Mouse (Mus musculus) midbrain, embryonic 14.5 days (tissue): ENCODE data around the gene Ptgis. TPM values are rescaled to one million over a fixed set of nuclear protein-coding genes. Genes with fewer than 3 reads are reported as not detected.

Experiments used
- ATAC-seq: fragments of 200-750 bp; cut with Nextera tagmentation; 2 replicates; pipeline ENCODE4 v1.8.0; 2017; ENCODE audit warnings: moderate number of reproducible peaks, moderate library complexity; ENCODE audit not compliant: low FRiP score, low TSS enrichment
- DNase-seq: peaks from one replicate; pipeline ENCODE4 v3.0.0-alpha.2; 2015
- H3K27ac ChIP-seq: fragments of 300-500 bp; sonication (generic); replicated peaks from 2 replicates; pipeline ENCODE4 v1.5.1; 2014; ENCODE audit warnings: mild to moderate bottlenecking, low read depth, low read length, moderate library complexity
- H3K27me3 ChIP-seq: fragments of 300-500 bp; sonication (generic); 2 replicates; pipeline ENCODE4 v1.6.1; 2014; ENCODE audit warnings: low read length, control low read depth, mixed read lengths; ENCODE audit not compliant: control insufficient read depth, insufficient read depth
- H3K36me3 ChIP-seq: fragments of 300-500 bp; sonication (generic); 2 replicates; pipeline ENCODE4 v1.6.1; 2014; ENCODE audit warnings: low read length, control low read depth; ENCODE audit not compliant: control insufficient read depth, insufficient read depth
- H3K4me1 ChIP-seq: fragments of 300-500 bp; sonication (generic); 2 replicates; pipeline ENCODE4 v1.6.1; 2014; ENCODE audit warnings: mild to moderate bottlenecking, antibody characterized with exemption, low read length, control low read depth; ENCODE audit not compliant: control insufficient read depth, insufficient read depth
- H3K4me2 ChIP-seq: fragments of 300-500 bp; sonication (generic); 2 replicates; pipeline ENCODE4 v1.6.1; 2014; ENCODE audit warnings: mild to moderate bottlenecking, low read length, moderate library complexity
- H3K4me3 ChIP-seq: fragments of 300-500 bp; sonication (generic); replicated peaks from 2 replicates; pipeline ENCODE4 v1.5.1; 2014; ENCODE audit warnings: low read depth, low read length
- H3K9ac ChIP-seq: fragments of 300-500 bp; sonication (generic); replicated peaks from 2 replicates; pipeline ENCODE4 v1.6.1; 2014; ENCODE audit warnings: mild to moderate bottlenecking, low read length, moderate library complexity
- H3K9me3 ChIP-seq: fragments of 300-500 bp; sonication (generic); 2 replicates; pipeline ENCODE4 v1.6.1; 2016; ENCODE audit warnings: low read length, control low read depth, mixed read lengths; ENCODE audit not compliant: control insufficient read depth
- WGBS: fragments of 180-500 bp; shearing (Covaris S2); extraction: QIAGEN DNeasy Blood & Tissue Kit; methylation state at CpG from one replicate; pipeline ENCODE4 v1.1.7; 2014; 5-methylcytosine and 5-hydroxymethylcytosine counted together
- polyA plus RNA-seq: library from polyadenylated mRNA; unstranded; fragments of >200 nt; fragmentation: Nextera tagmentation; extraction: Ambion mirVana; gene quantifications from 2 replicates; pipeline ENCODE4 v1.2.1, GENCODE M21; 2014

Gene Ptgis
- polyA plus RNA-seq, 1 experiment from 2014 or later, result 5.3 TPM

DNA sequence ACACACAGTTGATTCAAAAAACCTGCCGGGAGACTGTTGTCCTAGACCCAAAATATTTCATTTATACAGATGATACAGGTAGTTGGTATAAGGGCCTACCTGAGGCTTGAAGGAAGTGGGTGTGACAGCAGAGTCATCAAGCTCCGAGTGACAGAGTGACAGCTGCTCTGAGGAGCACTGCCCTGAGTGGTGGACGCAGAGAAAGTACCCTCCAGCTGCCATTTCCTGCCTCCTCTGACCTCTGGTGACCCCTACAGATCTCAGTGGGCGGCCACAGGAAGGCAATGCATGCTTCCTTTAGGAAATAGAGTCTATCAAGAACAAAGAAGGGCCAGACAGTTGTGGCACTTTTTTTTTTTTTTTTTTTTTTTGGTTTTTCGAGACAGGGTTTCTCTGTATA, 25.4 kb upstream of the Ptgis start:
- no peaks in the 10 kb centered on the region for H3K9me3 ChIP-seq
- no peak overlapping the region for H3K9ac ChIP-seq
- whole genome bisulfite sequencing, result 64% methylated on average over 4 of the region's 5 CpGs
- H3K27me3 ChIP-seq, result no peaks in the 10 kb centered on the region
- no peak overlapping the region for H3K27ac ChIP-seq
- H3K4me1 ChIP-seq, result no peaks in the 10 kb centered on the region
- ATAC-seq, result no peak
- no peak overlapping the region for H3K4me3 ChIP-seq
- H3K4me2 ChIP-seq, result no peak overlapping the region
- DNase-seq, result no peak
- H3K36me3 ChIP-seq, result no peaks in the 10 kb centered on the region

DNA sequence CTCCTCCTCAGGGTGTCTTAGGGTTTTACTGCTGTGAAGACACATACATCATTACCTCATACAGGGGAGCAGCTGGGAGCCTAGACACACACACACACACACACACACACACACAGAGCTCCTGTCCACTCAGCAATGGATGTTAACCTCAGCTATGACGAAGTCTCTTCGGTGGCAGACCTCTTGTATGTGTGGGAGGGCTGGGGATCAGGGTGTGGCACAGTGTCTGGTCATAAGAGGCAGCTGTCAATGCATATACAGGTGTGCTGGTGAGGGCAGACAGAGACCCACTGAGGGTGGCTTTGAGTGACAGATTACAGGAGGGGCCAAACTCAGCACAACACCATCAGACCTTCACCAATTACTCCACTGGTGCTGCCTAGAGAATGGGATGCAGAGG, 24.6 kb upstream of the Ptgis start:
- no peak overlapping the region for H3K9ac ChIP-seq
- H3K27me3 ChIP-seq, result no peaks in the 10 kb centered on the region
- ATAC-seq (no peak), DNase-seq (no peak)
- no peaks in the 10 kb centered on the region for H3K9me3 ChIP-seq
- 74% methylated on average over 2 of the region's 2 CpGs for WGBS
- no peaks in the 10 kb centered on the region for H3K4me1 ChIP-seq
- no peaks in the 10 kb centered on the region for H3K36me3 ChIP-seq
- H3K4me3 ChIP-seq, result no peak overlapping the region
- H3K4me2 ChIP-seq, result no peak overlapping the region
- H3K27ac ChIP-seq, result no peak overlapping the region

DNA sequence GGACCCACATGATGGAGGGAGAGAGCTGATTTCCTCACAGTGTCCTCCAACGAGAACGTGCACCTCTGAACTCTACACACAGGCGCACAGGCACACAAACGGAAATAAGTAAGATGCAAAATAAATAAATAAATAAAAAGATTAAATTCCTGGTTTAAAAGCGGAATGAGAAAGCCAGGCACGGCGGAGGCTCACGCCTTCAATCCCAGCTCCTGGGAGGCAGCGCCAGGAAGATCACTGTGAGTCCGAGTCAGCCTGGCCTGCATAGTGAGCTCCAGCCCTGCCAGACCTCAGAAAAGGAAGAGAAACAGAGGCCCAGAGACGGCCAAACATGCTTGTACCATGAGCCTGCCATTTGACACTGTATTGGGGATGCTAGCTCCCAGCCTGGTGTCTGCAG, 23.5 kb upstream of the Ptgis start:
- no peak overlapping the region for H3K4me3 ChIP-seq
- H3K4me1 ChIP-seq, result no peaks in the 10 kb centered on the region
- no peak overlapping the region for H3K4me2 ChIP-seq
- no peaks in the 10 kb centered on the region for H3K36me3 ChIP-seq
- DNase-seq (no peak), ATAC-seq (no peak)
- H3K9me3 ChIP-seq, result no peaks in the 10 kb centered on the region
- H3K9ac ChIP-seq, result no peak overlapping the region
- no peak overlapping the region for H3K27ac ChIP-seq
- 86% methylated on average over 11 of the region's 11 CpGs for WGBS
- no peaks in the 10 kb centered on the region for H3K27me3 ChIP-seq

DNA sequence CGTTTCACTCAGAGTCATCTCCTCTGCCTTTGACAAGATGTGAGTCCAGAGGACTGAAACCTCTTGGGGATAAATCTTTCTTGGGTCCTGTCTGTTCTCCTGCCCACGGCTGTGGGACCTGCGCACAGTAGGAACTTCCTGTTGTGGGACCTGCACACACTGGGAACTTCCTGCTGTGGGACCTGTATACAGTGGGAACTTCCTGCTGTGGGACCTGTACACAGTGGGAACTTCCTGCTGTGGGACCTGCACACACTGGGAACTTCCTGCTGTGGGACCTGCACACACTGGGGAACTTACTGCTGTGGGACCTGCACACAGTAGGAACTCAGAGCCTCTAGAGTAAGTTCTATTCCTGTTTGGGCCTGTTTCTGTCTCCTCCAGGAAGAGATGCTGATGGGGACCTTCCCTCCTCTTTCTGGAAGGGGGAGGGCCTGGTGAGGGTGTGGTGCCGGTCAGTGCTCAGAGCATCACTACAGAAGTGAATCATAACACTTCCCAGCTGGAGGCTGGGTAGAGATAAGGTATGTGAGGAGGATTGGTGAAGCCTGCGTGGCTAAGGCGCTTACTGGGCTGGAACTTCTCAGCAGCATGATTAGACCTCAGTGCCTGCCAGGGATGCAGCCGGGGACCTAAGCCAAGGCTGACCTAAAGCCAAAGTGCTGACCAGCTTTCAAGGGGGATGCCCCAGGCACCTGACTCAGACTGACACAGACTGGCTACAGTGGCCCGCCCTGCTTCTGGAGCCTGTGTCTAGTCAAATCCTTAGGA, 22.8 kb upstream of the Ptgis start:
- Histone ChIP-seq H3K4me3 (no peak overlapping the region), H3K4me1 (no peaks in the 10 kb centered on the region), H3K9me3 (no peaks in the 10 kb centered on the region), H3K36me3 (no peaks in the 10 kb centered on the region), H3K4me2 (no peak overlapping the region), H3K27me3 (no peaks in the 10 kb centered on the region), H3K27ac (no peak overlapping the region), H3K9ac (no peak overlapping the region)
- ATAC-seq, result no peak
- no peak for DNase-seq
- 89% methylated on average over 8 of the region's 8 CpGs for WGBS

DNA sequence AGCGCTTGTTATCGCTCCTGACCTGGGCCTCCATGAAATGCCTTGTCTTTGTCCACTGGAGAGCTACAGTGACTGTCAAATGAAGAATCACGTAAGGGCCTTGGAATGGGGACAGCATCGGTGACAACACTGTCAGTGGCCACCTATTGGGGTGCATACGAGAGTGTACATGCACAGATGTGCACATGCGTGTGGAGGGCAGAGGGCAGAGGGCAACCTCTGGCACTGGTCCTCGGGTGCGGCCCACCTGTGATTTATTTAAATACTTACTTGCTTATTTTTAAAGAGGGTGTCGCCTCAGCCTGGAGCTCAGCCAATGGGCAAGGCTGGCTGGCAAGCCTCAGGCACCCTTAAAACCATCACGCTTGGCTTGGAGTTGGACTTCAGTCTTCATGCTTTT, 22.0 kb upstream of the Ptgis start:
- Histone ChIP-seq H3K9me3 (no peaks in the 10 kb centered on the region), H3K27me3 (no peaks in the 10 kb centered on the region), H3K9ac (no peak overlapping the region), H3K27ac (no peak overlapping the region), H3K4me1 (no peaks in the 10 kb centered on the region), H3K4me2 (no peak overlapping the region), H3K4me3 (no peak overlapping the region), H3K36me3 (no peaks in the 10 kb centered on the region)
- no peak for ATAC-seq
- 94% methylated on average over 10 of the region's 10 CpGs for WGBS
- no peak for DNase-seq

DNA sequence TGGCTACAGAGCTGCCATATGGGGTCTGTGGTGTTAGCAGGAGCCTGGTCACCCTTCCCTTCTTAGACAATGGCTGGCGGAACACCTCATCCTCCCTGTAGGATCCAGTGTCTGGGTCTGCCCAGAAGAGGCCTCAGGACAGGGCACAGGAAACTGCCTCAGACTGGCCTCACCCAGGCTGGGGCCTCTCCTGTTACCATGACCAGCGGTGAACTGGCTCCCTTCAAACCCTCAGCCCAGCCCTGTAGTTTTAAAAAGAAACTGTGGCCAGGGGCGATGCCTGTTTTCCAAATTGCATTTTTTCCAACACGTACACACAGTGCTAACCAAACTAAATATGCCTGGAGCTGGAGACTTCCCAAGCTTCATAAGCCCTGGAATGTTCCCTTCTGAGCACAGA, 20.7 kb upstream of the Ptgis start:
- Histone ChIP-seq H3K4me3 (no peak overlapping the region), H3K4me2 (no peak overlapping the region), H3K27ac (no peak overlapping the region), H3K9me3 (no peaks in the 10 kb centered on the region), H3K9ac (no peak overlapping the region), H3K4me1 (no peaks in the 10 kb centered on the region), H3K27me3 (no peaks in the 10 kb centered on the region), H3K36me3 (no peaks in the 10 kb centered on the region)
- no peak for ATAC-seq
- no peak for DNase-seq
- WGBS, result 80% methylated on average over 4 of the region's 4 CpGs

DNA sequence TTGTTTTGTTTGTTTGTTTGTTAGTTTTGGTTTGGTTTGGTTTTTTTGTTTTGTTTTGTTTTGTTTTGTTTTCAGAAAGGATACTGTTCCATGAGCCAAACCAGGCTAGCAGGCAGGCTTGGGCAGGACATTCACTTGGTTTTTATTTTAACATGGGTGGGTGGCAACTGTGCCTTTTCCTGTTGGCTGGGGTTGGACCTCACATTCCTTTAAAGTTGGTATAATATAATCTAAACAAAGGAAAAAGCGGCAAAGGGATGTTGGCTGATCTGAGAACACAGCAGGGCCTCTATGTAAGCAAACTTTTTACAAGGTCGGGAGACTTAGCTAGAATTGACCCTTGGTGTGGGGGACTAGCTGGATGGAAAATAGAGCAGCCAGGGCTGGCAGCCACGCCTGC, 17.4 kb upstream of the Ptgis start:
- 65% methylated on average over 3 of the region's 3 CpGs for WGBS

DNA sequence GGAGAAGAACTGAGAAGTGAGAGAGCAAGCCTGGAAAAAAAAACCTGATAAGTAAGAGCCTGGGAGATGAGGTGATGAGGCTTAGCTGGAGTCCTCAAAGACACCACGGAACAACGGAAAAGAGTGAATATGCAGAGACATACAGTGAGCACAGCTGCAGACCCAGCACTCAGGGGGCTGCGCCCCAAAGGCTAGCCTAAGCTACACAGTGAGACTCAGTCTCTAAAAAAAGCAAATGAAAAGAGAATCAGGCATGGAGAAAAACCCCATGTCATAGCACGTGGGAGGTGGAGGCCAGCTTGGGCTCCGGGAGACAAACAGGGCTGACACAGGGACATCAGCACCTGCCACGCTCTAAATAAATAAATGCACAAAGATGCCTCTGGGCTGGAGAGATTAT, 14.4 kb upstream of the Ptgis start:
- Histone ChIP-seq H3K36me3 (no peaks in the 10 kb centered on the region), H3K9ac (no peak overlapping the region), H3K4me3 (no peak overlapping the region), H3K4me2 (no peak overlapping the region), H3K9me3 (no peaks in the 10 kb centered on the region), H3K4me1 (peaks cover 4% of the 10 kb centered on the region; the same call in 1 of the 2 replicates), H3K27ac (no peak overlapping the region), H3K27me3 (no peaks in the 10 kb centered on the region)
- no peak for ATAC-seq
- DNase-seq, result no peak
- WGBS, result 68% methylated on average over 6 of the region's 6 CpGs

More for the DNA sequence above, 17.4 kb upstream of the Ptgis start:
- peaks cover under 1% of the 10 kb centered on the region; the same call in 1 of the 2 replicates for H3K4me1 ChIP-seq
- no peak for ATAC-seq
- no peaks in the 10 kb centered on the region for H3K27me3 ChIP-seq
- no peaks in the 10 kb centered on the region for H3K36me3 ChIP-seq
- H3K4me3 ChIP-seq, result no peak overlapping the region
- no peak overlapping the region for H3K9ac ChIP-seq
- H3K4me2 ChIP-seq, result no peak overlapping the region
- no peak overlapping the region for H3K27ac ChIP-seq
- H3K9me3 ChIP-seq, result no peaks in the 10 kb centered on the region
- no peak for DNase-seq

DNA sequence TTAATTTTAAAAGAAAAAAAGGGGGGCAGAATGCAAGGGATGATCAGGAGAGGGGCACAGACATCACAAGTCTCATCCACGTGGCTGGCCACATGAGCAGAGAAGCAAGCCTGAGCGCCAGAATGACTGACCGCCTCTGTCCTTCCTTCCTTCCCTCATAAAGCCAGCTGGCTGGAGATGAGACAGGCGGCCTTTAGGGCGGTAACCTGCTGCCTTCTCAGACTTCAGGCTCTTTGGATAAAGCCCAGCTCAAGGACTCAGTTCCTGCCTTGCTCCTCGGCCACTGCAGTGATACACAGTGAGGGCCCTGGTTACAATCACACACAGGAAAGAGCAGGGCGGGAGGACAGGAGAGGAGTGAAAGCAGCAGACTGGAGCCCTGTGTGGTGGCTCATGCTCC, 13.8 kb upstream of the Ptgis start:
- DNase-seq, result no peak
- H3K4me2 ChIP-seq, result no peak overlapping the region
- no peak overlapping the region for H3K27ac ChIP-seq
- peaks cover 4% of the 10 kb centered on the region; the same call in 1 of the 2 replicates for H3K4me1 ChIP-seq
- H3K9ac ChIP-seq, result no peak overlapping the region
- no peaks in the 10 kb centered on the region for H3K27me3 ChIP-seq
- no peak for ATAC-seq
- no peaks in the 10 kb centered on the region for H3K36me3 ChIP-seq
- WGBS, result 73% methylated on average over 7 of the region's 7 CpGs
- H3K4me3 ChIP-seq, result no peak overlapping the region
- H3K9me3 ChIP-seq, result no peaks in the 10 kb centered on the region
